Mouse (Mus musculus): ENCODE measurements around the gene Dbt.

- TF ChIP-seq CTCF (IDR thresholded peaks at IDR 0.05; ENCODE audit: control insufficient read depth, insufficient read depth, low read length): peak; percentile 93
- peak; percentile 60; the same call in 1 of the 2 replicates for TF ChIP-seq POLR2A (IDR thresholded peaks at IDR 0.05; ENCODE audit: borderline replicate concordance, control insufficient read depth, low read depth, low read length)
Measured at GRCm38 (mm10) chr3:116507772-116508351, 5.0 kb upstream of the Dbt start, which contains the start of gene Rtca.

Measured in bone marrow, adult 2 months (tissue).